Mouse (Mus musculus) thymus, adult 2 months (tissue): Measurements from ENCODE around the gene Fcer2a.

Experiments used
- CTCF ChIP-seq: fragments of 200-500 bp; IDR thresholded peaks from 2 replicates; pipeline ENCODE4 v1.5.1; 2012; ENCODE audit warnings: mild to moderate bottlenecking, control low read depth, low read length, moderate library complexity, borderline replicate concordance; ENCODE audit not compliant: control insufficient read depth, poor library complexity, insufficient read depth; ENCODE audit errors: extremely low read depth
- POLR2A ChIP-seq: fragments of 200-500 bp; IDR thresholded peaks from 2 replicates; pipeline ENCODE4 v1.6.1; 2012; ENCODE audit warnings: mild to moderate bottlenecking, low read length, control low read depth, moderate library complexity; ENCODE audit not compliant: control insufficient read depth, poor library complexity, insufficient read depth; ENCODE audit errors: extremely low read depth

- no peak for TF ChIP-seq POLR2A
- TF ChIP-seq CTCF, result no peak
These were observed 48.2 kb downstream of the Fcer2a start for GRCm38 (mm10) chr8:3645804-3646203.
